Mouse (Mus musculus): Measurements from ENCODE around the gene Prelid1. TPM values are rescaled to one million over a fixed set of nuclear protein-coding genes. Genes with fewer than 3 reads are reported as not detected.

The Prelid1 gene
- 118 TPM for polyA plus RNA-seq (2014; fragmentation: Illumina TruSeq; extraction: RNeasy Lipid Tissue Mini Kit (QIAGEN cat#74804); ENCODE audit: insufficient read depth, low read depth, low replicate concordance)

DNA sequence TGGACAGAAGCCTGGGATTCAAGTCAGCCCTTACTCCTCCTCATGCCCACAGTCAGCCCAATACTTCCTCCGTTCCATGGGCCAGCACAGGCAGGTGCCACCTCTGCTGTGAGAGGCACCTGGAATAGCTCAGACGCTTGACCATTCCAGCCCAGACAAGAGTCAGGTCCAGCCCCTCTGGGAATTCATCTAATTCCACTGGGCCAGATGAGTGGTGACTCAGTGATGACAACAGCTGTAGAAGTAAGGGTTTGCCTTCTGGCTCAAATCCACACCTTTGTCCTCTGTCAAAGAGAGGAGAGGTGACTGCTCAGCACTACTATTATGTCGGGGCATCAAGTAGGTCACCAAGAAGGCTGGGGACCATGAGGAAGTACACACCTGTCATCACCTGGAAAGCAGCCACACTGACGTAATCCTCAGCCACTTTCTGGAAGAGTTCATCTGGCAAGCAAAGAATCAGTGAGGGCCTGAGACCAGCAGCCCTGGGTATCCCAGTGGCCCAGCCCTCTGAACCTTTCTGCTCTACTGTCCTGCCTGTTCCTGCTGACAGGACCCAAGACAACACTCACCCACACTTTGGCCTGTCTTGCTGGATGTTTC is at the start of gene Prelid1:
Gene Prelid1, plus strand, starts transcription at position 570 of the 603 bp plus-strand sequence.

GRCm38 (mm10) chr13:55321434-55322129 is 1.3 kb downstream of the Prelid1 start, which contains the start of gene Rab24:
Gene Rab24, minus strand, starts transcription at chr13:55321946.

DNA sequence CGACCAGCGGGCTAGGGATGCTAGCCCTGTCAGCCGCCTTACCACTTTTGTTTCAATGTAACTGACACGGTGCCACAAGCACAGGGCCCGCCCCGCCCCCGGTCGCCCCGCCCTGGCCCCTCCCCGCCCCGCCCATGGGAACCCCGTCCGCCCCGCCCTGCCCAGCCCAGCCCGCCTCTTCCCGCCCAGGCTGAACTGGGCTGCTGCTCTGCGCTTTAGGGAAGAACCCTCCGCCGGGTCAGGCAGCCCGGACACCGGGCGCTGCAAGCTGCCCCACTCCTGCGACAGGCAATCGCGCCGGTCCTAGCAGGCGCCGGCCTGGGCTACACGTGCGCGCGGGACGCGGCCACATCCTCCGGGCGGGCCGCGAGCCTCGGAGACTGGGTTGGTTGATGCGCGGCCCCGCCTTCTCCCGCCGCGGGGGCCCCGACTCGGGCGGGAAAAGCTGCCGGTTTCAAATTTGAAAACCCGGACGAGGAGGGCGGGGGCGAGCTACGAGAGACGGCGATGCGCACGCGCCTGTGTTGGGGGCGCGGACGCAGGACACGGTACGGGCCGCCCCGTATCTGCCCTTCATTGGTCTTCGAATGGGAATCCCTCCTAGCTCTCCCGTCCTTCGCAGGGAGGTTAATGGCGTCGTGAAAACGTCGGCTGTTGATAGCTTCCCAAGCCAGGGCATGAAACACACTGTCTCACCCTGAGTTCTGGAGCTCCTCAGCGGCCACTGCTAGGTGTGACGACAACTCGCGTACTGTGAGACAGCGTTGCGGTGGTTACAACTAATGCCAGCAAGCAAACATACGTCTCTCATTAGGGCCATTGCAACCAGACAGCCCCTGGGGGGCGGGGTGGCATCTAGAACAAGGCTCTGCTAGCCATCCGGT is 9.6 kb downstream of the Prelid1 start, which contains the start of gene Mxd3:
Gene Mxd3, minus strand, starts transcription at position 141 of the 884 bp plus-strand sequence.

GRCm38 (mm10) chr13:55362453-55363060 is 42.3 kb downstream of the Prelid1 start, which contains the start of gene Lman2:
Gene Lman2, minus strand, starts transcription at chr13:55362783.

GRCm38 (mm10) chr13:55369531-55370114 is 49.3 kb downstream of the Prelid1 start, which contains the start of gene Rgs14:
Gene Rgs14, plus strand, starts transcription at chr13:55369732.

Other genes with a start within 250 kb of the Prelid1 start
- gene Uimc1, start 220.2 kb upstream of the Prelid1 start, polyA plus RNA-seq (2014; fragmentation: Illumina TruSeq; extraction: RNeasy Lipid Tissue Mini Kit (QIAGEN cat#74804); ENCODE audit: insufficient read depth, low read depth, low replicate concordance) = 24.1 TPM
- 9.0 TPM for gene Zfp346, start 215.2 kb upstream of the Prelid1 start, polyA plus RNA-seq (2014; fragmentation: Illumina TruSeq; extraction: RNeasy Lipid Tissue Mini Kit (QIAGEN cat#74804); ENCODE audit: insufficient read depth, low read depth, low replicate concordance)
- not detected for gene Gm17617, start 187.0 kb upstream of the Prelid1 start, polyA plus RNA-seq (2014; fragmentation: Illumina TruSeq; extraction: RNeasy Lipid Tissue Mini Kit (QIAGEN cat#74804); ENCODE audit: insufficient read depth, low read depth, low replicate concordance)
- 12.4 TPM for gene Fgfr4, start 167.9 kb upstream of the Prelid1 start, polyA plus RNA-seq (2014; fragmentation: Illumina TruSeq; extraction: RNeasy Lipid Tissue Mini Kit (QIAGEN cat#74804); ENCODE audit: insufficient read depth, low read depth, low replicate concordance)
- 12.2 TPM for gene Nsd1, start 110.7 kb upstream of the Prelid1 start, polyA plus RNA-seq (2014; fragmentation: Illumina TruSeq; extraction: RNeasy Lipid Tissue Mini Kit (QIAGEN cat#74804); ENCODE audit: insufficient read depth, low read depth, low replicate concordance)
- 54.5 TPM for gene Rab24, start 1.4 kb downstream of the Prelid1 start, polyA plus RNA-seq (2014; fragmentation: Illumina TruSeq; extraction: RNeasy Lipid Tissue Mini Kit (QIAGEN cat#74804); ENCODE audit: insufficient read depth, low read depth, low replicate concordance)
- 1.1 TPM for gene Mxd3, start 9.3 kb downstream of the Prelid1 start, polyA plus RNA-seq (2014; fragmentation: Illumina TruSeq; extraction: RNeasy Lipid Tissue Mini Kit (QIAGEN cat#74804); ENCODE audit: insufficient read depth, low read depth, low replicate concordance)
- 46.3 TPM for gene Lman2, start 42.3 kb downstream of the Prelid1 start, polyA plus RNA-seq (2014; fragmentation: Illumina TruSeq; extraction: RNeasy Lipid Tissue Mini Kit (QIAGEN cat#74804); ENCODE audit: insufficient read depth, low read depth, low replicate concordance)
- gene Rgs14, start 49.2 kb downstream of the Prelid1 start, polyA plus RNA-seq (2014; fragmentation: Illumina TruSeq; extraction: RNeasy Lipid Tissue Mini Kit (QIAGEN cat#74804); ENCODE audit: insufficient read depth, low read depth, low replicate concordance) = 6.5 TPM
- gene Slc34a1, start 77.7 kb downstream of the Prelid1 start, polyA plus RNA-seq (2014; fragmentation: Illumina TruSeq; extraction: RNeasy Lipid Tissue Mini Kit (QIAGEN cat#74804); ENCODE audit: insufficient read depth, low read depth, low replicate concordance) = not detected
- not detected for gene Pfn3, start 94.7 kb downstream of the Prelid1 start, polyA plus RNA-seq (2014; fragmentation: Illumina TruSeq; extraction: RNeasy Lipid Tissue Mini Kit (QIAGEN cat#74804); ENCODE audit: insufficient read depth, low read depth, low replicate concordance)
- gene F12, start 106.3 kb downstream of the Prelid1 start, polyA plus RNA-seq (2014; fragmentation: Illumina TruSeq; extraction: RNeasy Lipid Tissue Mini Kit (QIAGEN cat#74804); ENCODE audit: insufficient read depth, low read depth, low replicate concordance) = 0.11 TPM
- 26.2 TPM for gene Grk6, start 124.6 kb downstream of the Prelid1 start, polyA plus RNA-seq (2014; fragmentation: Illumina TruSeq; extraction: RNeasy Lipid Tissue Mini Kit (QIAGEN cat#74804); ENCODE audit: insufficient read depth, low read depth, low replicate concordance)
- gene Prr7, start 143.8 kb downstream of the Prelid1 start, polyA plus RNA-seq (2014; fragmentation: Illumina TruSeq; extraction: RNeasy Lipid Tissue Mini Kit (QIAGEN cat#74804); ENCODE audit: insufficient read depth, low read depth, low replicate concordance) = 1.3 TPM
- 5.0 TPM for gene Dbn1, start 167.6 kb downstream of the Prelid1 start, polyA plus RNA-seq (2014; fragmentation: Illumina TruSeq; extraction: RNeasy Lipid Tissue Mini Kit (QIAGEN cat#74804); ENCODE audit: insufficient read depth, low read depth, low replicate concordance)
- 31.3 TPM for gene Pdlim7, start 193.2 kb downstream of the Prelid1 start, polyA plus RNA-seq (2014; fragmentation: Illumina TruSeq; extraction: RNeasy Lipid Tissue Mini Kit (QIAGEN cat#74804); ENCODE audit: insufficient read depth, low read depth, low replicate concordance)
- gene Dok3, start 208.8 kb downstream of the Prelid1 start, polyA plus RNA-seq (2014; fragmentation: Illumina TruSeq; extraction: RNeasy Lipid Tissue Mini Kit (QIAGEN cat#74804); ENCODE audit: insufficient read depth, low read depth, low replicate concordance) = 17.2 TPM
- gene Ddx41, start 216.2 kb downstream of the Prelid1 start, polyA plus RNA-seq (2014; fragmentation: Illumina TruSeq; extraction: RNeasy Lipid Tissue Mini Kit (QIAGEN cat#74804); ENCODE audit: insufficient read depth, low read depth, low replicate concordance) = 22.7 TPM